Mouse (Mus musculus): Measurements from ENCODE around the gene Ttc17.

GRCm38 (mm10) chr2:94289169-94289568 is 117.3 kb downstream of the Ttc17 start:
- TF ChIP-seq CTCF (IDR thresholded peaks at IDR 0.05; ENCODE audit: extremely low read depth, insufficient read depth, low read length) (no peak), POLR2A (IDR thresholded peaks at IDR 0.05; ENCODE audit: extremely low read depth, insufficient read depth, low read length) (no peak)
